Mouse (Mus musculus): ENCODE data around the gene Terb1. TPM values are rescaled to one million over a fixed set of nuclear protein-coding genes. Genes with fewer than 3 reads are reported as not detected.

Terb1 gene
- polyA plus RNA-seq (2021), result 0.46 TPM

DNA sequence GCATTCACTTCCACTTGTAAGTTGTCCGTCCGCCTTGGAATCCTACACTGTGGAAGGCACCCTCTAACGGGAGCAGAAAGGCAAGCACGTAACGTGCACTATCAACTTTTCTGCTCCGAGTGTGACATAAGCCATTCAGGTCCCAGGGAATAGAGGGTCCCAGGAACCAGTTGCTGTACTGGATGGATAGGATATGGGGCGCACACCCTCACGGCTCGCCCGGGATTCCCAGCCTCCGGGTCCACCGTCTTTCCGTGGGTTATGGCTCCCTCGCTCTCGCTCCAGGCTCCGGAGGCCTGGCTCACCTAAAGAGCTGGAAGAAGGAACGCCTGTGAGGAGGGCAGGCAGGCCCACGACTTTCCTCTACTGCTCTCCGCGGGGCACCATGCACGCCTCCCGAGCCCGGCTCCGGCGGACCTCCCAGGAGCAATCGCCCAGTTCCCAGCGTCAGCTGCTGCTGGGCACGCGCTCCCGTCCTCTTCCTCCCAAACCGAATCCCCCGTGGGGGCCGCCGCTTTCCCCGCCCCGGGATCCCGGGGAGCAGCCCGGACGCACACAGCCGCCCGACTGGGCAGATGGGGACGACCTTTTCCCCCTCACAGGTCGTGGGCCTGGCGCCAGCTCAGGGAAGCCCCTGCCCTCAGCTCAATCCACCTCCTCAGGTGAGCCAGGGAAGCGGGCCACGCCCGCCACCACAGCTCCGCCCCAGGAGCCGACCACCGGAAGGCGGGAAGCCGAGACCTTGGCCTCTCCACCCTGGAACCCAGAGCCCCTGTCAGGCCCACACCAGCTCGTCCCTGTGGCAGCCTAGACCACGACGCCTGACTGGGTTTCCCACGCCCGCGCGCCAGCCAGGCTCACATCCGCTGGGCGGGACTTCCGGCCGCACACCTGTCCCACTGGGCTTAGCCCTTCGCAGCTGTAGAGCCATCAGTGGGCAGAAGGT lies at the start of gene Terb1:
Terb1 (minus strand) TSS at position 850 of the 946 bp plus-strand sequence.
- DNase-seq (ENCODE audit: low read depth, low spot score) (no peak), ATAC-seq (no peak)
- in situ Hi-C loops (cut with MboI; ENCODE audit: low pct_unique_long_range_greater_than_20kb), result no loop called here
- POLR2A ChIA-PET, result no interaction called here
- TF ChIP-seq CTCF (IDR thresholded peaks at IDR 0.05), result no peak
- CTCF ChIA-PET, result interaction anchor here (1.3 kb wide), 1 partner anchor 11 kb away, joined by 4 read pairs; no protein-coding TSS in a partner anchor
- no peaks in the 10 kb centered on the region for H3K27me3 ChIP-seq

DNA sequence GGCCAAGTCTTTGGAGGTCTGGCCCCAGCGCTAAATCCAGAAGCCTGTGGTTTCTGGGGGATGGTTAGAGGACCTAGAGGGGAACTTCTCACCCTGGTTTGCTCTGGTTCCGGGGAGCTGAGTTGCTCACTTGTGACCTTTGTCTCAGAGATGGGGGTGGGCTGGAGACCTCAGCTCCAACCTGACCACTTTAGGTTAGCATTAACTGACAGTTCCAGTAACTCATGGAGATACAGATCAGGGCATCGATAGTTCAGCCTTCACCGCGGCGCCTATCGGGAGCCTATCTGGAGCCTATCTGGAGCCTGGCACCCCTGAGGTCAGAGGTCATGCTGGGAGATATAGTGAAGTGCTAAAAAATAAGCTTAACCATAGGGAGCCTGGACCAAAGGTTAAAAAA lies 47.5 kb upstream of the Terb1 start:
- ChIA-PET CTCF (no interaction called here), POLR2A (interaction anchor here (0.6 kb wide), 2 partner anchors 33 to 78 kb away, joined by 4 read pairs; no protein-coding TSS in a partner anchor)
- DNase-seq (ENCODE audit: low read depth, low spot score), result no peak
- in situ Hi-C loops (cut with MboI; ENCODE audit: low pct_unique_long_range_greater_than_20kb), result loop anchor here (25.0 kb wide), 2 partner anchors 220 to 420 kb away; partner anchors contain the start of gene Cmtm3
- peaks cover 9% of the 10 kb centered on the region for H3K27me3 ChIP-seq
- ATAC-seq, result no peak
- no peak for TF ChIP-seq CTCF (IDR thresholded peaks at IDR 0.05)

DNA sequence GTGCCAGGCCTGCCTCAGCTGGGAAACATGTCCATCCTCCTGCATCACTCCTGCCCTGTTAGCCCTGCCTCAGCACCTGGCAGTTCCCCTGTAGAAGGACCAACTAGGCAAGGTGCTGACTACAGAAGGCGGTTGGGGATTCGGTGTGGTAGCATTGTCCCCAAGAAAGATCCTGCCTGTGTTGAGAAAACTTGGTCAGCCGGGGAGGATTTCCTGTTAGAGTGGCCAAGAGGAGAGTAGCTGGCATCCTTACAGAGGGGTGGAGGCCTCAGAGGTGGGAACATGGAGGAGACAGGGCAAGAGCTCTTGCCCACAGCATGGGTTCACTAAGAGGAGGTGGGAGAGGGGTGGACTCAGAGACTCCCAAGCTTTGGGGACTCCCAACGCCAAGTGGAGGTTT lies 45.5 kb upstream of the Terb1 start:
- ATAC-seq, result no peak
- DNase-seq (ENCODE audit: low read depth, low spot score), result no peak
- no peak for TF ChIP-seq CTCF (IDR thresholded peaks at IDR 0.05)
- ChIA-PET CTCF (interaction anchor here (1.0 to 1.9 kb wide), 2 partner anchors 16 to 113 kb away, joined by 3 to 6 read pairs; partner anchors contain the start of gene Dync1li2), POLR2A (no interaction called here)
- in situ Hi-C loops (cut with MboI; ENCODE audit: low pct_unique_long_range_greater_than_20kb), result loop anchor here (25.0 kb wide), 2 partner anchors 218 to 418 kb away; partner anchors contain the start of gene Cmtm3
- H3K27me3 ChIP-seq, result peaks cover 9% of the 10 kb centered on the region

DNA sequence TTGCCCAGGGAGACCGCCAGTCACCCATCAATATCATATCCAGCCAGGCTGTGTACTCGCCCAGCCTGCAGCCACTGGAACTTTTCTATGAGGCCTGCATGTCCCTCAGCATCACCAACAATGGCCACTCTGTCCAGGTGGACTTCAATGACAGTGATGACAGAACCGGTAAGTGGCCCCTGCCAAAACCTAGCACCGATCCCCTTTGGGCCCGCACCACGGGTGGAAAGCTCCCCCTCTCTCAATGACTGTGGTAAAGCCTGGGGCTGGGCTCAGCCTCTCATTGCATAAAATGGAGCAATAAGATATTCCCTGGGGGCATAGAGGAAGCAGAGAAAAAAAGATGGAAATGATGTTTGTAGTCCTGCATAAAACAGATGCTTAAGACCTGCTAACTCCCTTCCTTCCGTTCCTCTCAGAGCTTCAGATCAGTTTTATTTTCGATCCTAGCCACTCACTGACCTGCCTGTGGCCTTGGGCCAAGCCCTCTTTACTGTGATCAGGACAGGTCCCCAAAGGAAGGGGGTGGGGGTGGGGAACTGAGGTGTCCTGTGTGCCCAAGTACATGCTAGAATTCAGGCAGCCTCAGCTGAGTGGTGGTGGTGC lies 33.8 kb upstream of the Terb1 start:
- TF ChIP-seq CTCF (IDR thresholded peaks at IDR 0.05), result no peak
- DNase-seq (ENCODE audit: low read depth, low spot score) (no peak), ATAC-seq (no peak)
- H3K27me3 ChIP-seq, result peaks cover 15% of the 10 kb centered on the region
- POLR2A ChIA-PET, result no interaction called here
- CTCF ChIA-PET, result interaction anchor here (1.9 kb wide), 1 partner anchor 9 kb away, joined by 8 read pairs; no protein-coding TSS in a partner anchor
- in situ Hi-C loops (cut with MboI; ENCODE audit: low pct_unique_long_range_greater_than_20kb), result no loop called here

DNA sequence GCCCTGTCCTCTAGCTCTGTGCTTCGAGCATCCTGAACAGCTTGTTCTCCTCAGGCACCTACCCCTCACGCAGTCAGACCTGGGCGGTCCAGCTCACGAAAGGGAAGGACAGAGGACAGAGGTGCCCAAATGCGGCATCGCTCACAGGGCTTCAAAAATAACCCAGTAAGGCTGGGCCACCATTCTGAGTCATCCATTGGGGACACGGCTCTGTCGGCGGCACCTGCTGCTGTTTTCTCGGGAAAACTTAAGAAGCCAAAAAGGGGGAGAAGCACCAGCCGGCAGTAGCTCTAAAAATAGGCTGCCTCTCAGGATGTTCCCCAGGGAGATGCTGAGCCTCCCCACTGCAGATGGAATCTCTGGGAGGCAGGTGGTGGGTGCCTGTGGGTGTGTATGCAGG lies 32.5 kb upstream of the Terb1 start:
- ChIA-PET CTCF (interaction anchor here (0.8 to 1.3 kb wide), 2 partner anchors 20 to 27 kb away, joined by 3 read pairs; no protein-coding TSS in a partner anchor), POLR2A (no interaction called here)
- DNase-seq (ENCODE audit: low read depth, low spot score) (no peak), ATAC-seq (no peak)
- in situ Hi-C loops (cut with MboI; ENCODE audit: low pct_unique_long_range_greater_than_20kb), result no loop called here
- peaks cover 15% of the 10 kb centered on the region for H3K27me3 ChIP-seq
- no peak for TF ChIP-seq CTCF (IDR thresholded peaks at IDR 0.05)

DNA sequence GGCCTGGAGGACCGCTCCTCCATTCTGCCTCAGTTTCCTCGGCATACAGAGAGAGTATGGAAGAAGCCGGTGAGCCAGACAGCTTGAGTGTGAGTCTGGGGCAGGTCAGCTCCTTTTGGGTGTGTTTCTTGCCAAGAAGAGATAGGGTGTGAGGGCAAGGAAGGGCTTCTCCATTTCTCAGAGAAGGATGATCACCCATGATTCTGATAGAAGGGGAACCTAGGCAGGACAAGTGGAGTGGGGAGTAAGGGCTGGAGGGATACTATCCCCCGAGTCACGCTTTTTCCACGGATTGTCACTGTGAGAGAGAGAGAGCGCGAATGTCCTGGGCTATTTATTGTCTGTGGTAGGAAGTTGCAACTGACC lies 31.8 kb upstream of the Terb1 start:
- ChIA-PET POLR2A (no interaction called here), CTCF (interaction anchor here (0.8 to 1.3 kb wide), 2 partner anchors 21 to 28 kb away, joined by 3 read pairs; no protein-coding TSS in a partner anchor)
- H3K27me3 ChIP-seq, result peaks cover 15% of the 10 kb centered on the region
- in situ Hi-C loops (cut with MboI; ENCODE audit: low pct_unique_long_range_greater_than_20kb), result no loop called here
- TF ChIP-seq CTCF (IDR thresholded peaks at IDR 0.05), result no peak
- DNase-seq (ENCODE audit: low read depth, low spot score) (no peak), ATAC-seq (no peak)

DNA sequence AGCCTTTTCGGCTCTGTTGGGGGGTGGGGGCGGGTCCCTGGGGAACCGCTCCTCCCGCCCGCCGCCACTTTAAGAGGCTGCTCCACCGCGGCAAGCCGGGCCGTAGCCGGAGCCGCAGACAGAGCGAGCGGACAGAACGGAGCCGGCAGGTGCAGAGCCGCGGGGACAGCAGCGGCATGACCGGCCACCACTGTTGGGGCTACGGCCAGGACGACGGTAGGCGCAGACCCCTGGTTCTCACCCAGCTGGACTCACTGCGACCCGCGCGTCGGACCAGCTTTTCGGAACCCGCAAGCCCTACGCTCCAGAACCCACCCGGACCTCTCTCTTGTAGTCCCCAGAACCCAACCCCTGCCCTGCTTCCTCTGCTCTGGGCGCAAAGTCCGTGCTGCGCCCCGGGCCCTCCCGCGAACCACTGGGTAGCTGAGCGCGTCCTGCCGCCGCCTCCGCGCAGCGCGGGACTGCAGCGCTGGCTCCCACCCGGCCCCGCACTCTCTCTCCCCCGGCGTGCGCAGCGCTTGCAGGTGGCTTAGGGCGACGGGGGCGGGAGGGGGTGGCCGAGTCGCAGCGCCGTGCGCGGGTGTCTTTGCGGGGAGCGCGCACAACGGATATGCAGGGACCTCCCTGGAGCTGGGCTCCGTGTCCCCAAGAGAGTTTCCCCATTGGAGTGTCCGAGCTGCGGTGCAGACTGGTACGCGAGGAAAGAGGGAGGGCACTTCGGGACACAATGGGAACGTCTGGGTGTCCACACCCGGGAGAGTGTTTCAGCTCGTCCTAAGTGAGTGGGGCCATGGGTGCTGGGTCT lies 31.2 kb upstream of the Terb1 start:
- ChIA-PET POLR2A (no interaction called here), CTCF (interaction anchor here (1.3 kb wide), 1 partner anchor 21 kb away, joined by 3 read pairs; no protein-coding TSS in a partner anchor)
- in situ Hi-C loops (cut with MboI; ENCODE audit: low pct_unique_long_range_greater_than_20kb), result no loop called here
- DNase-seq (ENCODE audit: low read depth, low spot score) (no peak), ATAC-seq (no peak)
- H3K27me3 ChIP-seq, result peaks cover 15% of the 10 kb centered on the region
- no peak for TF ChIP-seq CTCF (IDR thresholded peaks at IDR 0.05)

DNA sequence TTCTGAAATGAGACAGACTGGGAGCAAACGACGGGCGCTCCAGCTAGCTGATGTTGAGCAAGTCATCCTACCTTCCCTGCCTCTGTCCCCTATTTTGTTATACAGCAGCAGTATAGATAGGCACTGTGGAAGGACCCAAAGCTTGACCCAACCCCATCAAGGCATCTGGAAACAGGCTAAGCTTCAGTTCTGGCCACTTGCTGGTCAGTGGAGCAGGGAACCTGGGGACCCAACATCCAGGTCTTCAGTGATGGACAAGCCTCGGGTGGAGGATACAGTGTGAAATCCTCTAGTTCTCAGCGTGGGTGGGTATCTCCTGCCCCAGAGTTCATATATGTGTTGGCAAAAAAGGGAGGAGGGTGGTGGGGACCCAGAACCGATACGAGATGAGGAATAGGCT lies 30.5 kb upstream of the Terb1 start:
- H3K27me3 ChIP-seq, result peaks cover 15% of the 10 kb centered on the region
- no peak for ATAC-seq
- POLR2A ChIA-PET, result no interaction called here
- CTCF ChIA-PET, result no interaction called here
- no peak for DNase-seq (ENCODE audit: low read depth, low spot score)
- in situ Hi-C loops (cut with MboI; ENCODE audit: low pct_unique_long_range_greater_than_20kb), result no loop called here
- no peak for TF ChIP-seq CTCF (IDR thresholded peaks at IDR 0.05)

DNA sequence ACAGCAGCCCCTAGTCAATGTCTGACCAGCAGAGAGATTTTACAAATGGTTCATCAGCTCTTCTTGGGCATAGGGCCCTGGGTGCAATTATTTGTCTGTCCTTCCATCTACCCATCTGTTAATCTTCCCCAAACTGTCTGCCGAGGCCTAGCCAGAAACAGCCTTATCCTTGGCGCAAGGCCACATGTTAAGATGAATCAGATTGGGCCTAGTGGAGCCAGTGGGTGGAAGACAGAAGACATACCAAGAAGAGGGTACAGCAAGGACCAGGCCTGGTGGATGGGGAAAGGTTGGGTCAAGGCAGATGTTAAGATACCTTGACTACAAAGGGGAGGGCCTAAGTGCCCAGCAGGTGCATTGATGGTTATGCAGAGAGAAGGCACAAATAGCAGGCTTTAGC lies 29.9 kb upstream of the Terb1 start:
- in situ Hi-C loops (cut with MboI; ENCODE audit: low pct_unique_long_range_greater_than_20kb), result no loop called here
- POLR2A ChIA-PET, result no interaction called here
- CTCF ChIA-PET, result interaction anchor here (1.4 kb wide), 1 partner anchor 15 kb away, joined by 3 read pairs; no protein-coding TSS in a partner anchor
- TF ChIP-seq CTCF (IDR thresholded peaks at IDR 0.05), result no peak
- H3K27me3 ChIP-seq, result peaks cover 15% of the 10 kb centered on the region
- ATAC-seq (no peak), DNase-seq (ENCODE audit: low read depth, low spot score) (no peak)

DNA sequence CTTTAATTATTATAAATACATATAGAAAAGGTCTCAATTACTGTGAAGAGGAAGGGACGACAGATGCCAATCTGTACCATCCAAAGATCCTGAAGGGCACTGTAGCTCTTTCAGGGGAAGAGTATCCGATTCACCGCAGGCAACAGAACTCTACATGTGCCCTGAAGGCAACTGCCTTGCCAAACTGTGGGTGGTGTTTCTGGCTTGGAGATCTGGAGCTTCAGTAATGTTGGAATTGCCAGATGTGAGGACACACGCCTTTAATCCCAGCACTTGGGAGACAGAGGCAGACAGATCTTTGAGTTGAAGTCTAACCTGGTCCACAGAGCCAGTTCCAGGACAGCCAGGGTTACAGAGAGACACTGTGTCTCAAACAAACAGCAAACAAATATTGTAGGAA lies 29.2 kb upstream of the Terb1 start:
- DNase-seq (ENCODE audit: low read depth, low spot score), result no peak
- ATAC-seq, result no peak
- ChIA-PET CTCF (interaction anchor here (1.4 kb wide), 1 partner anchor 16 kb away, joined by 3 read pairs; no protein-coding TSS in a partner anchor), POLR2A (no interaction called here)
- in situ Hi-C loops (cut with MboI; ENCODE audit: low pct_unique_long_range_greater_than_20kb), result no loop called here
- peaks cover 15% of the 10 kb centered on the region for H3K27me3 ChIP-seq
- TF ChIP-seq CTCF (IDR thresholded peaks at IDR 0.05), result no peak
